Mouse (Mus musculus) spleen, postnatal 10 days (tissue): ENCODE measurements around the gene Pla2g12a.

ENCODE experiments used
- DNase-seq, 2 experiments: peaks; one replicate each; pipeline ENCODE4 v3.0.0; 2021 to 2022; ENCODE audit warnings: low spot score in 2 of 2

The Pla2g12a gene

DNA sequence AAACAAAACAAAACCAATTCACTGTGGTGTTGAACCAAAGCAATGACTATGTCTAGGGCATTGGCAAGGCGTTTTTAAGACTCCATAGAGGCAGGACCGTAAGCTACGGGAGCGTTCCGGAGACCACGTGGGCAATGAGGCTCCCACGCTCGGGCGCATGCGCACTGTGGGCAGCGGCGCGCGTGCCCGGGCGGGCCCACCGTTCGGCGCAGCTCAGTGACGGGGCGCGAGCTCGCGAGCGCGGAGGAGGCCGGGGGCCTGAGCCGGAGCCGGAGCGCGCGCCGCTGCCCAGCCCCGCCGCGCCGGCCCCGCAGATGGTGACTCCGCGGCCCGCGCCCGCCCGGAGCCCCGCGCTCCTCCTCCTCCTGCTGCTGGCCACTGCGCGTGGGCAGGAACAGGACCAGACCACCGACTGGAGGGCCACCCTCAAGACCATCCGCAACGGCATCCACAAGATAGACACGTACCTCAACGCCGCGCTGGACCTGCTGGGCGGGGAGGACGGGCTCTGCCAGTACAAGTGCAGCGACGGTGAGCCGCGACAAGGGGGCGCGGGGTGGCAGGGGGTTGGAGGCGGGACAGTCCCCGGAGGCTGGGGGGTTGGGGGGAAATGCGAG, at the start of gene Pla2g12a:
TSS of gene Pla2g12a (plus strand) at position 202 of the 617 bp plus-strand sequence.
- DNase-seq = peak; percentile 74 to 91

DNA sequence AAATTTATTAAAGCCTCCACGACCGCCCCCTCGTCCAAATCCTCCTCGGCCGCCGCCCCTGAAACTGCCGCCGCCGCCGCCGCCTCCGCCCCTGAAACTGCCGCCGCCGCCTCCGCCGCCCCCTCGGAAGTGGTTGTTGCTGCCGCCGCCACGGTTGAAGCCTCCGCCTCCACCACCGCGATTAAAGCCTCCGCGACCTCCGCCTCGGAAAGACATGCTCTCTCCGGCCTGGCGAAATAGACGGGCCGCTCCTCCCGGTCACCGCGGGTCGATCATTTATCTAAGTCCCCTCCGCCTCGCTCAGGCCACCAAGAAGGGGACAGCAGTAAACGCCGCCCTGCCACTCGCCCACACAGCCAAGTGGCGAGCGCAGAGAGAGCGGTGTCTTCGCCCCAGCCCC, 47.8 kb upstream of the Pla2g12a start:
- DNase-seq = peak in 1 of 2 experiments; percentile 63

DNA sequence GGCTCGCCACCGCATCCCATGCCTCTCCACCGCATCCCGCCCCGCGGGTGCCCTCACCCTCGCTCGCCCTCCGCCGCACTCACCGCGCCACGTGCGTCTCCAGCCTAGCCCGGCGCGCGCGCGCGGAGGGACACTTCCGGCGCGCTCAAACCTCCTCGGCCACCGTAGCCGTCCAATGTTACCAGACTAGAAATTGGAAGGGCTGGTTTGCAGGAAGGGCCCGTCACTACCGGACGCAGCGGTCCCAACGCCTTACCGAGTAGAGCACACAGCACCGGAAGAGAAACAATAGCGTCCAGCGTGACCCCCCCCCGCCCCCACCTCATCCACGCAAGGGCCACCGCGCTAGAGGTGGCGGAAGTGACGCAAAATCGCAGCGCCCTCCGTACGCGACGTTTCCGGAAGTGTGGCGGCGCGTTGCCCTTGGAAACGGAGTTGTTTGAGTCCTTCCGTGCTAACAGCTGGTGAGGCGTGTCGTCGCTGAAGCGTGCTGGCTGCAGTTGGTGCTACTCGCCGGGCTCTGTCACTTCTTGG, 47.3 kb upstream of the Pla2g12a start, which contains the start of gene Gar1:
TSS of gene Gar1 (minus strand) at position 362 of the 534 bp plus-strand sequence.
- peak; percentile 82 to 95 for DNase-seq

DNA sequence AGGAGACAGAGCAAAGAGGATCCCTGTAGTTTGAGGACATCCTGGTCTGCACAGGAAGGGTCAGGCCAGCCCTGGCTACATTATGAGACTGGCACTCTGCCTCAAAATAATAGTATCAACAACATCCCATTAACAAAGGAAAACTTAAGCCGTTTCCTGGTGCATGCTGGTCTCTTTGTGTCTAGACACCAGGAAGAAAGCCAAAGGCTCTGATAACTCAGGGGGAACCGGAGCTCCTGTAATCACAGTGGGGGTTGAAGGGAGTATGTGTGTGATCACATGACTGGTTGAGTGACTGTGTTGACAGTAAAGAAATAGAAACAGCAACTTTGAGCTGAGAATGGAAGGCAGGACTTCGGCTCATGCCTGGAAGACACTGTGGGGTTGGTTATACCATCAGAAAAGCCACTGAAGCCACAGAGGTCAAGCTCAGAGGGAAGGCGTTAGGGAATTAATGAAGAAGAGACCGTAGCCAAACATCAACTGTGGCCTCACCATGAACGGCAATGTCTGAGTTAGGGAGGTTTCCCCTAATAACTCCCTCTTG, 42.9 kb upstream of the Pla2g12a start, which contains the start of gene Cfi:
TSS of gene Cfi (plus strand) at position 497 of the 547 bp plus-strand sequence.
- no peak for DNase-seq

DNA sequence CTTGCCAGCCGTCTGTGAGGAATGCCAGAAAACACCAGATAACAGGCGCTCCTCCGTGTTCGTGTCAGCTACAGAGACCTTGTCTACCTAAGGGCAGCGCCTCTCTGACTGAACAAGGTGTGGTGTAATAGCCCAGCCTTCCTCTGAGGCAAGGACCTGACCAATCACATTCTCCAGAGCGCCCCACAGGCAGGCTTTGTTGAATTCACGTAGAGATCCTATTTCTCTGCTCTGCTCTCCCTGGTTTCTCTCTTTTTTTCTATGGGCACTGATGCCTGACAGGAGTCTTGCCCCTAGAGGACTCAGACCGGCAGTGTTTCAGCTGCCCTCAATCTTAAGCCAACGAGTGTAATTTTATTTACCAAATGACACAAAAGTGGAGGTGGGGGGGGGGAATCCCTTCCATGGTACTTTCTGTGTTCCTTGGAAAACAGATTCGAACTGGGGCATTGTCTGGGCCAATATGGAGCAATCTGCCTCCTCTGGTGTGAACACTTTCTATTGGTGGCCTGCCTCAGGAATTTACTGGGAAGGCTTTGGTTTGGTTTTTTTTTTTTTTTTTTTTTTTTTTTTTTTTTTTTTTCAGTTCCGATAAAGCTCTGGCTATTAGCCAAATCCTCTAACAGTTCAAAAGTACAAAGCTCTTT, 42.2 kb upstream of the Pla2g12a start:
- no peak for DNase-seq

DNA sequence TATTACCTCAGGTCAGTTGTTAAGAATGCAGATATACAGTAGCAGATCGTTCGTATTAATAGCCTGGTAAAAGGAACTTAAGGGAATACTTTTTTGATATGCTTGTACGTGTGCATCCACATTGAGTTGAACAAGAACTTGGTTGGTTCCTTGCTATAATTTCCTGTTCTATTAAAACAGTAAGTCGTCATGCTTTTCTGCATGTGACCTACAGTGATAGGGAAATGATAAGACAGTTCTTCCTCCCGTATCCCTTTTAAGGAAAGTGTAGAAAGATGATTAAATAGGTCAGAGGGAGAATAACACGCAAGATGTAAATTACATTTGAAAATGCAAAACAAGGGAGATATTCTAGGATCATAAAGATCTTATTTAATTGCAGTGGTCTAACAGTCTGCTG, 41.4 kb upstream of the Pla2g12a start:
- no peak for DNase-seq

DNA sequence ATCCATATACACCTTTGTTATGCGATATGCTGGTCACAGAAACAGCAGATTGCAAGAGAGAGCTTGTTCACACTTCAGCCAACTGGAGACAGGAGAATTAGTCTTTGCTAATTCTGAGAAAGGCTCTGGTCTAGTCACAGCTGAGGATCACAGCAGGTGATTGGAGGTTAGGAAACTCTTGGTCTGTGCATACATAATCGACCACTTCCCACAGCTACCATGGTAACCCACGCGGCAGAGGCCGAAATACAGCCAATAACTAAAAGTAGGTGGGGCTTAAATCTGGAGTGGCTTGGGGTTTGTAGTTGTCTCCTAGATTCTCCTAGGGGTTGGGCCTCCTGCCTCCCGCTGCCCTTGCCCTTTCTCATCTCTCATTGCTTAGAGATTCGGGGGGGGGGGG, 40.4 kb upstream of the Pla2g12a start:
- no peak for DNase-seq

DNA sequence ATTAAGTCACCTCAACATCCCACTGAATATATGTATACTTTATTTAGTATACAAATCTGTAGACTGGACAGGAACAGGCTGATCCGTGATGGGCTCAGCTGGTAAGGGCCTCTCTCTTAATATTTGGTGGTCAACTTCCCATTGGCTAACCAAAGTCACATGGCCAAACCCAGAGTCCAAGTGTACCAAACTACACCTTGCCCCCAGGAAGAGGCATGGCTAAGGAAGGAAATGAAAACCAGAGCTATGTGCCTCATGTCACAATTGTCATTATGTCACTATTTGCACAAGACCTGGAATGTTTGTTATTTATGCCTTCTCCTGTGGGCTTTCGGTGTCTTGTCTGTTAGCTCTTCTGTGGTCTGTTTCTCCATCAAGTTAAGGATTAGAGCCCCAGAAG, 32.5 kb upstream of the Pla2g12a start:
- no peak for DNase-seq

DNA sequence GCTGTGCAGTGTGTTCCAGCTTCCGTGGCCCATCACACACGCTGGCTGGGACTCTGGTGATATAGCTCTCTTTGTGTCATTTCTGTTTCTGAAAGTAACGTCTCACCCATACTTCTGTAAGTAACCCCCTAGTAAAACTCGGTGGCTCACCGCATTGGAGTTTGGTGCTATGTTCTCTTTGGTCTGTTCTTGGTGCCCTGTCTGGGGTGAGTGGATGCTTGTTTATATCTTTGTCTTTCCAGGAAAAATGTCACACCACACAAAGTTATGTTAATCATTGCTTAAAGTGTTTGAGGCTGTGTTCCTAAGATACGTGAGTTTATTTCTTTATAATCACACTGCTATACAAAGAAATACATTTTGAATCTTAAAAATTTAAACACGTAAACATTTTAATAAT, 31.6 kb upstream of the Pla2g12a start:
- DNase-seq = no peak

DNA sequence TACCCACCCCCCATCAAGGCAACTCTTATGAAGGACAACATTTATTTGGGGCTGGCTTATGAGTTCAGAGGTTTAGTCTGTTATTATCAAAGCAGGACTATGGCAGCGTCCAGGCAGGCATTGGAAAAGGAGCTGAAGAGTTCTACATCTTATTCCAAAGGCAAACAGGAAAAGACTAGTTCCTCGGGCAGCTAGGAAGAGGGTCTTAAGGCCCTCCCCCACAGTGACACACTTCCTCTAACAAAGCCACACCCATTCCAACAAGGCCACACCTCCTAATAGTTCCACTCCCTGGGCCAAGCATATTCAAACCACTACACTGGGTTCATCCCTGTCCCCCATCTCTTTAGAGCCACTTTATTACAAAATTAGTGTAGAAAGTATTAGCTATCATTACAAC, 15.8 kb upstream of the Pla2g12a start:
- no peak for DNase-seq

DNA sequence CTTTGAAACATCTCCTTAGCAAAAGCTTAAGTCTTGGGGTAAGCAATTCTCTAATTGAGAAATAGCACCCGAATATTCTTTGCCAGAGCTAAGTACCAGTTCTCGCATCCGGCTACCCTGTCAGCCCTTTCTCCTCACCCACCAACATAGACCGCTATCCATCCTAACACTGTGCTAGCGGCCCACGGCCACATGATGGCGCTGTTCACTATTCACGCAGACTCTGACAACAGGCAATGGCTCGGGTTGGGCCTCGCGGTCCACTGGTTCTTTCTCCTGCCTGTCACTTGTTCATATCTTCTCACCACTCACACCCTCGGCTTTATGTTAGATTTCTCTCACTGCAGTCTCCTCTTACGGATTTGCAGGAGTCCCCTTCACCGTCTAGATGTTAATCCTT, 14.7 kb upstream of the Pla2g12a start:
- DNase-seq = peak in 1 of 2 experiments; percentile 67

DNA sequence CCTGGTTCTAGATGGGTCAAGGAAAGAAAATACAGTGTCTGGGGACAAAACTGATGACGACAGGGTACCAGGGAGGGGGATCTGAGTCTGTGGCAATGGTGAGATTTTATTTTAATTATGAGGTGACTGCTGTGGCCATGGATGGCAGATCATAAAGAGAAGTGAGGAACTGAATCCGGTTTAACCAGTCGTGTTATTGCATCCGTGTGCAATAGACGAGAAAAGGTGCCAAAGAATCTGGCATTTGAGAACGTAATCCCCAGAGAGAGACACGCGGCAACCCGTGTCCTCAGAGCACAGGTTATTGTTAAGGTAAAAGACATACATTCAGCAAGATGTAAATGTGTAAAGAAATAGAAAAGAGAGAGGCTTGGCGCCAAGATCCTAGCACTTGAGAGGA, 1.1 kb upstream of the Pla2g12a start:
- no peak for DNase-seq

DNA sequence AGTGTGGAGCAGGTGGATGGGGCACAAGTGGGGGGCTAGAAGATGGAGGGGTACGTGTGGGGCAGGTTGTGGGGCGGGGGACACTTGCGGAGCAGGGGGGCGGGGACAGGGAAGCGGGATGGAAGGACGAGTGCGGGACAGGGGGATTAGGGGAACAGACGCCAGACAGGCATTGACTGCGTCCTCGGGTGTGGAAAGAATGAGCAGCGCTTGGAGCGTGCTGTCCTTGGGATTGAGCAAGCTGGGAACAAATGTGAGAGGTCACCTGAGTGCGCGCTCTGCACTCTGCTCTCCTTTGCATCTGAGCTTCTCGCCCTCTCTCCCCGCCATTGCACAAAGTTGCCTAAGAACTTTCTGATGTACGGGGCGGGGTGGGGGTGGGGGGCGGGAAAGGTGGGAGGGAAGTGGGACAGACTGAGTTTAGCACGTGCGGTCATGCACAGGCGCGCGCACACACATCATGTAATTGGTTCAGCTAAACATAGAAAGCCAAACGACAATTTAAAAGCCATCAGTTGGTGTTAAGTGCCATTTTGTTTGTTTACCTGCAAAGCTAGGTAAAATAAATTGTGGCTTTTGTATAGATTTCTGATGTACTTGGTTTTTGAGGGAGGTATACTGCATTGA, 838 bp downstream of the Pla2g12a start:
- DNase-seq = peak in 1 of 2 experiments; percentile 37

DNA sequence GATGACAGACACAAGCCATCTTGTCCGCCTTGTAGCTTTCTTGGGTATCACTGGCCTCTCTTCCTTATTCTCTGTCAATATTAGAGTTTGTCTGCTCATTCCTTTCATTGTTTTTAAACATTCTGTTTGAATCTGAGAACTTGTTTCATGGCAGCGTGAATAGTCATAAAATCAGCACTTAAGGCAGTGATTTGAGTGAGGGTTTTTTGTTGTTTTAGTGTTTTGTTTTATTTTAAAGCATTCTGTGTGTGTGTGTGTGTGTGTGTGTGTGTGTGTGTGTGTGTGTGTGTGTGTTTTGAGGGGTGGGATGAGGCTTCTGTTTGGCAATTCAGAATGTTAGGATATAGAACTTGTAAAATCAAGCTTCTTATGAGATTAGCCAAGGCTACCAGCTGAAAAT, 1.5 kb downstream of the Pla2g12a start:
- no peak for DNase-seq

DNA sequence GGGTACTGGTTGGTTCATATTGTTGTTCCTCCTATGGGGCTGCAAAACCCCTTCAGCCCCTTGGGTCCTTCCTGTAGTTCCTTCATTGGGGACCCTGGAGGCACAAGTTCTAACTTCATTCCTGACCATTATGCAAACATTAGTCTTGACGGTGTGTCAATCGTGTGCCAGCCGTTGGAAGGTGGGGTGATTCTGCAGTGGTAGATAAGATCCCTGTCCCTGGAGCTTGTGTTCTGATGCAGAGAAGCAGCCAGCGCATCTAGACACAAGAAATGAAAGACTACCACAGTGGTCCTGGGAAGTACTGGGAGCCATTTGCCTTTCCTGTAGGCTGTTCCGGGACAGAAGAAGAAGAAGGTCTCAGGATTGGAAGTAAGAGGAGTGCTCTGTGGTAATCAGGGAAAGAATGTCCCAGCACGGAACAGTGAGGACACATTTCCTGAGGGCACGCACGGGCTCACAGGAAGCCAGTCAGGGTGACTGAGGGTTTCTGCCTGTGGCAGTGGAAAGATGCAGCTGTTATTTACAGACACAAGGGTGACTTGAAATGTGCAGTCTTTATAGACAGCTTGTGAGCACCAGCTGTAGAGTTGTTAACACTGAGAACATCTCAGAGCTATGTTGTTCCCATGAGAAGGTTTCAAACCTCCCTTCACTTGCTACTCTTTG, 2.7 kb downstream of the Pla2g12a start:
- DNase-seq = peak; percentile 27 to 30

DNA sequence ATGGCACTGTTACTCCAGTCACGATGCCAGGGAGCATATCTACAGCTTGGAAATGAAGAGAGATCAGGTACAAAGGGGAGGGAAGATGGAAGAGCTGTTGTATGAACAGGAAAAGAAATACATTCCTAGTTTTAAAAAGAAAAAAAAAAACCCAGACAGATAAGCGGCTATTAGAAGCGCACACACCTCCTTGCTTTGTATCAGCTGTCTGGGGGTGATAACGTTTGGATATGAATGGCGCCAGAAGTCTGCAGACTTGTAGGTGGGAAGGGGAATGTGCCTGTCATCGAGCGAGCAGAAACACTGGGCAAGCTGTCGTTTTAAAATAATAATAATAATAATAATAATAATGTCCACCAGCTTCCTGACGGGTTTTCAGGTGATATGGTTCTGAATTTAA, 7.2 kb downstream of the Pla2g12a start:
- DNase-seq = no peak

DNA sequence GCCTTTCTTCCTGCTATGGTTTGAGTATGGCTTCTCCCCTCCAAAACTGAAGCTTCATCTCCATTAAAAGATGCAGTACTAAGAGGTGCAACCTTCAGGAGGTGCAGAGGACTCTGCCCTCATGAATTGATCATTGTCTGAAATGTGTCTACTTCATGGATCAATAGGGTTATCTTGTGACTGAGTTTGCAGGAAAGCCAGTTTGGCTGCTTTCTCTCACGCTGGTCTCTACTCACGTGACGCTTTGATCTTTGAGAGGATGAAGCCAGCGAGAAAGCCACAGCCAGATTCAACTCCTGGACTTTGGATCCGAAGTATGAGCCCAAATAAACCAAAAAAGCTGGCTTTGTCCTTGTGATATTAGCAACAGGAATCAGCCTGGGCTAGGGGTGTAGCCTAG, 8.0 kb downstream of the Pla2g12a start:
- DNase-seq = no peak

DNA sequence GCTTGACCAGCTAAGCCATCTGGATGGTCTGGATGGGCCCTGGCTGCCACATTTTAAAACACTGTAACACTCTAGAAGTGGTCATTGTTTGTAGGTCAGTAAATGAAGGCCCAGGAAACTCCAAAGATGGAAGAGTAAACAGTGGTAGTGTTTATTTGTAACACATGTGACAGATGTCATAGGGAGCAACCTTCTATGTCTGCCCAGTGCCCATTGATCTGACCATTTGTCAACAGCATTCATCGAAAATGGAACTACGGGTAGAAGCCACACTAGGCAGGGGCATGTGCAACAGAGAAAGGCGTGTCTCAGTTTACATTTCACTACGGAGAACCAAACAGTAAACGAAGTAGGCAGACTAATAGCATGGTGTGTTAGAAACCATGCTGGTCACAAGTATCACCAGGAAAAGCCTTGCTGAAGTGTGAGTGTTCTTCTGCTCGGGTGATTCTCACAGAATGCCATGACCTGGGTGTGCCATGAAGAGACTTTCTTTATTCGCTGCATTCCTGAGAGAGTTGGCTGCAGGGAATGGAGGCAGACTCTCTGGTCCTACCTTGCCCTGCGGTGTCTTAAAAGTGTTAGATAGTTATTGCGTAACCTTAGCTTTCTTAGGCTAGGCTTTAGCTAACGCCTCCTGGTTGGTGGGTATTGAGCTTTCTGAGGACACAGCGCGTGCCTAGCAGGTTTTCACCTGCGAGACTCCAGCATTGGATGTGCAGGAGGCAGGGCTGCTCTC, 9.5 kb downstream of the Pla2g12a start:
- DNase-seq = no peak

DNA sequence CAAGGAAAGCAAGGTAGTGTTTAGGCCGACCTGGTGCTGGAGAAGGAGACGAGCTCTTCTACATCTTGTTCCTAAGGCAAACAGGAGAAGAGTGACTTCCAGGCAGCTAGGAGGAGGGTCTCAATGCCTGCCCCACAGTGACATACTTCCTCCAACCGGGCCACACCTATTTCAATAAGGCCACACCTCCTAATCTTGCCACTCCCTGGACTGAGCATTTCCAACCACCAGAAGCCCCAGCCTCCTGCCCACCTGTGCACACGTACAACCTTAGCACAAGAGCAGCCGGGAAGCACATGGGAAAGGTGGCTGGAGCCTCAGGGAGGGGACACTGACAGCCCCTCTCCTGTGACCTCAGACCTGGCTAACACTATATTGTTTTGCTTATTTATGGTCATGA, 13.6 kb downstream of the Pla2g12a start:
- no peak for DNase-seq

DNA sequence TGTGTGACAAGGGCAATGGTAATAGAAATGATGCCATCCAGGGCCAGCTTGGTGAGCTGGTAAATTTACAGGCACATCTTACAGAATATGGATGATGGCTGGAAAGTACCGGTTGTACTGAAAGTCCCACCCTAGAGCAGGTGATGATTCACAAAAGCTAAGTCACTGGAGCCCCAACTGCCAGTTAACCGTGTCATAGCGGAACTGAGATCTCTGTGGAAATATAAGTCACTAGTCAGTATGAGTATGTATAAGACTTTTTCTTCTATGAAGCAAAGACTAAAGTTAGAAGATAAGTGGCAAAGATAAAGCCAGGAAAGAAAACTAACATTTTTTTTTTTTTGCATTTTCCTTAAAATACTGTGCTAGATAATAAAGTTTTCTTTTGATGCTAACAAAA, 14.7 kb downstream of the Pla2g12a start:
- no peak for DNase-seq

DNA sequence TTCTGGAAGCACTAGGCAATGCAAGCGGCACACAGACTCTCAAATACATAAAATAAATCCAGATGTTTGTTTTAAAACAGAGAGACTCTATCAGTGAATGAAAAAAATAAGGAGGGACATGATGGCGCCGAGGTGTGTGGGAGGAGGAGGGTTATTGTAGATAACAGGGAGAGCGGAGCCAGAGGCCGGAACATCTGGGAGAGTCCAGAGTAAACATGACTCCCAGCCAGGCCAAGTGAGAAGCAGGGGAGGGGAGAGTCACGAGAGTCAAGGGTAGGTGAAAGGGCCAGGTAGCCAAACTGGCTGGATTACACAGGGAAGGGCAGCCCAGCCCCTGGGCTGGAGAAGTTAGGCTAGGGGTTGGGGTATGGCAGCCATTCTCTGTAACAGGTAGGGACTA, 18.2 kb downstream of the Pla2g12a start:
- no peak for DNase-seq
